Comparison of ENCODE assay signal across 17 mouse cellular contexts in the genomic region with DNA sequence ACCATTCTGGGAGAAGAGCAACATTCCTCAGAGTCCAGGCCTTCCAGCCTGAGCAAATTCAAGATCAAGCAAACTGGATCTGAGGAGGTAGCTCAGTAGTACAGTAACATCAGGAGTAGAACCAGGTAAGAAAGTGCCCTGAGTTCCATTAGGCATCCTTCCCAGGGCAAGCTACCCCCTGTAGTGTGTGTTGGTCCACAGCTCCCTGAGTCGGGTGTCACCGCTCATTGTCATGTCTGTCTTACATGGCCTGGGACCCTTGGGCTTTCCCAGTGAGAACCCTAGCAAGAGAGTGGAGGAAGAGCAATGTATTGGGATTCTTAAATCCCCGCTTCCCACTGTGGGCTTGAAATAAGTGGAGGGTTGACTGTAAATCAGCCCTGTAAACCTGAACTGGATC.
"Had no signal": no experiment of that assay in that cellular context is flagged by ENCODE, and none has a peak within 500 bp of the region (broad histone marks: within the 10 kb centered on the region; RNA-seq: fewer than 3 reads in every experiment).

No protein-coding gene starts in this region.

- DNase-seq: lung, adult 18-20 months; lung, embryonic 14.5 days; lung, postnatal 10 days; lung, postnatal 4 days; midbrain, embryonic 14.5 days; right cerebral cortex, adult 18-20 months; right cerebral cortex, postnatal 25 days; right cerebral cortex, postnatal 4 days; spleen, adult 18-20 months; thymus, adult 18-20 months; thymus, postnatal 14 days; thymus, postnatal 36 days had no signal

- H3K36me3 ChIP-seq: midbrain, embryonic 12.5 days; neural tube, embryonic 12.5 days had no signal

- ATAC-seq: midbrain, embryonic 16.5 days had no signal

- H3K9me3 ChIP-seq: midbrain, embryonic 10.5 days had no signal

- H3K4me2 ChIP-seq: lung, embryonic 14.5 days; midbrain, embryonic 12.5 days; neural tube, embryonic 12.5 days had no signal

- H3K27ac ChIP-seq: midbrain, embryonic 10.5 days; midbrain, embryonic 12.5 days; neural tube, embryonic 12.5 days had no signal

- H3K27me3 ChIP-seq: midbrain, embryonic 12.5 days; neural tube, embryonic 12.5 days had no signal

- H3K4me1 ChIP-seq: midbrain, embryonic 10.5 days; midbrain, embryonic 12.5 days; neural tube, embryonic 12.5 days had no signal

- H3K4me3 ChIP-seq: midbrain, embryonic 10.5 days; midbrain, embryonic 12.5 days; myocyte; neural tube, embryonic 12.5 days had no signal

- H3K9ac ChIP-seq: lung, embryonic 14.5 days; midbrain, embryonic 12.5 days; neural tube, embryonic 12.5 days had no signal
